Mouse (Mus musculus): Measurements from ENCODE around the gene Atp6v0c.

GRCm38 (mm10) chr17:24195349-24195748, 25.8 kb upstream of the Atp6v0c start:
- TF ChIP-seq ZC3H11A (IDR thresholded peaks at IDR 0.05; ENCODE audit: borderline replicate concordance, low read depth, low read length) (no peak), ZNF384 (IDR thresholded peaks at IDR 0.05; ENCODE audit: low read depth, low read length) (no peak), CHD2 (IDR thresholded peaks at IDR 0.05; ENCODE audit: low read depth, low read length) (no peak), HCFC1 (IDR thresholded peaks at IDR 0.05; ENCODE audit: borderline replicate concordance, insufficient read depth, low read length) (no peak)

Measured in ES-E14 (cell line).